In the genomic region with DNA sequence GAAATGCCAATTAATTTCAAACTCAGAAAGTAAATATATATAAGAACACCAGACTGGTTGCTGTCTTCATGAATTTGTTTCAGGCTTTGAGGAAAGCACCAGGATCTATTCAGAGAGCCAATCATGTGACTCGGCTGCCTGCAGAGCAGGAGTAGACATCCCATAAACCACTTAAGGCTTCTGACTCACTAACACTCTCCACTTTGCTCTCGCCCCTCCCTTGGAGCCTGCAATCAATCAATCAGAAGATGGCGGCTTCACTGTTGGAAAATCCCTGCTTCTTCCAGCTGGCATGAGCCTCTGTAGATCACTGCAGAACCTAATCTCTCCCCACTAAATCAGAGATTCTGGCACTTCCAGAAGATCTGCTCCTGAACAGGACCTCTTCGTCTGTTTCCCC, we compare ENCODE assay signal across 16 mouse cellular contexts. TPM values are rescaled to one million over a fixed set of nuclear protein-coding genes. Genes with fewer than 3 reads are reported as not detected.
A peak's percentile ranks its signal among the peaks of the same experiment; 100 is the strongest.
DNase-seq lines count a peak whose midpoint lies in the region; ATAC-seq and TF ChIP-seq lines count a peak whose summit lies in the region.
"Had no signal": no experiment of that assay in that cellular context is flagged by ENCODE, and none has a peak within 500 bp of the region (broad histone marks: within the 10 kb centered on the region; RNA-seq: fewer than 3 reads in every experiment).

No protein-coding gene starts in this region.

- H3K4me1 ChIP-seq in heart, embryonic 10.5 days = peaks cover 8% of the 10 kb centered on the region; the same call in 1 of the 2 replicates
- peaks cover 8% of the 10 kb centered on the region; the same call in 1 of the 2 replicates for H3K4me1 ChIP-seq in limb, embryonic 14.5 days (ENCODE audit: control insufficient read depth, insufficient read depth, low read length)

- no peaks in the 10 kb centered on the region for H3K9me3 ChIP-seq in heart, embryonic 10.5 days
- H3K9me3 ChIP-seq in limb, embryonic 14.5 days (ENCODE audit: control insufficient read depth, low read length) = no peaks in the 10 kb centered on the region
- H3K9me3 ChIP-seq: embryonic facial prominence, embryonic 10.5 days had no signal

- no peaks in the 10 kb centered on the region for H3K27me3 ChIP-seq in heart, embryonic 10.5 days (ENCODE audit: insufficient read depth, poor library complexity, severe bottlenecking)
- H3K27me3 ChIP-seq in limb, embryonic 14.5 days (ENCODE audit: control insufficient read depth, insufficient read depth, low read length) = no peaks in the 10 kb centered on the region

- H3K36me3 ChIP-seq in heart, embryonic 10.5 days = no peaks in the 10 kb centered on the region
- H3K36me3 ChIP-seq in limb, embryonic 14.5 days (ENCODE audit: control insufficient read depth, insufficient read depth, low read length) = no peaks in the 10 kb centered on the region
- H3K36me3 ChIP-seq: embryonic facial prominence, embryonic 10.5 days had no signal

- no peak overlapping the region; the same call in 1 of the 2 replicates for H3K4me2 ChIP-seq in limb, embryonic 14.5 days (replicated peaks; ENCODE audit: low read depth, low read length, severe bottlenecking)

- H3K4me3 ChIP-seq in heart, embryonic 10.5 days = 0 out of 2 replicates have a peak overlapping the region, but pooled peaks have one; percentile 22
- no peak overlapping the region for H3K4me3 ChIP-seq in limb, embryonic 14.5 days (replicated peaks; ENCODE audit: low read length)
- H3K4me3 ChIP-seq: embryonic facial prominence, embryonic 10.5 days had no signal

- DNase-seq in heart, embryonic 10.5 days (ENCODE audit: low spot score) = no peak
- no peak for DNase-seq in heart, adult 9 months (ENCODE audit: low spot score in 2 of 2)
- peak; percentile 59 for DNase-seq in MN1 (ENCODE audit: low spot score)
- DNase-seq in adrenal gland, postnatal 14 days = peak; percentile 19
- no peak for DNase-seq in limb, embryonic 14.5 days (ENCODE audit: low spot score)
- no peak for DNase-seq in spleen, postnatal 10 days (ENCODE audit: low spot score in 2 of 2)
- DNase-seq in layer of hippocampus, adult 9-11 months = no peak
- no peak for DNase-seq in spleen, postnatal 4 days (ENCODE audit: low spot score in 2 of 2)
- DNase-seq: cerebellum, adult 2 months; kidney, postnatal 36 days; lung, adult 2 months had no signal

- no peak overlapping the region for H3K27ac ChIP-seq in heart, embryonic 10.5 days
- no peak overlapping the region for H3K27ac ChIP-seq in limb, embryonic 14.5 days (replicated peaks; ENCODE audit: low read depth, low read length)
- H3K27ac ChIP-seq: embryonic facial prominence, embryonic 10.5 days had no signal

- 0 out of 2 replicates have a peak, but pooled peaks have one; percentile 23 for ATAC-seq in limb, embryonic 14.5 days (ENCODE audit: low FRiP score, low read depth)

- TF ChIP-seq POLR2A in limb, embryonic 14.5 days (IDR thresholded peaks at IDR 0.05; ENCODE audit: borderline replicate concordance, extremely low read depth, insufficient read depth, insufficient read length) = no peak

- WGBS in heart, embryonic 10.5 days = 23% methylated on average over 4 of the region's 4 CpGs
- WGBS in limb, embryonic 14.5 days = 15% methylated on average over 4 of the region's 4 CpGs

- no peak overlapping the region for H3K9ac ChIP-seq in limb, embryonic 14.5 days (ENCODE audit: low read depth, low read length, severe bottlenecking)

RNA-seq across cellular contexts. Expression of a gene that starts 1.3 kb away (rescaled TPM):
- 0.09 TPM in 1 of 2 replicates, not detected in the other for polyA plus RNA-seq in heart, embryonic 10.5 days (2016; fragmentation: Nextera tagmentation; extraction: Ambion mirVana)
- total RNA-seq in adrenal gland, postnatal 14 days (2021) = 0.19 TPM in 1 of 2 replicates, not detected in the other
- 0.18 and 0.27 TPM in 2 replicates for polyA plus RNA-seq in limb, embryonic 14.5 days (2012; rRNA removed)
- polyA plus RNA-seq in limb, embryonic 14.5 days (2014; fragmentation: Nextera tagmentation; extraction: Ambion mirVana) = 0.14 TPM in 1 of 2 replicates, not detected in the other
- total RNA-seq: CH12.LX; gastrocnemius, adult 8-10 months; megakaryocyte progenitor cell, adult 5-6 weeks; monocyte, adult 5-6 weeks had no signal
- polyA plus RNA-seq: cerebellum, adult 2 months; embryonic facial prominence, embryonic 10.5 days; lung, adult 2 months had no signal

Comparison
In these comparisons a context has a peak if more than half of its experiments do, and no peak if none do; other contexts are left out.
1. DNase-seq: peak in MN1 (single experiment) and adrenal gland, postnatal 14 days (single experiment); none in heart, embryonic 10.5 days (single experiment), heart, adult 9 months (0 of 2), limb, embryonic 14.5 days (single experiment), spleen, postnatal 10 days (0 of 2), layer of hippocampus, adult 9-11 months (single experiment) and spleen, postnatal 4 days (0 of 2).